Mouse (Mus musculus) embryonic facial prominence, embryonic 14.5 days (tissue): ENCODE measurements around the gene Frs3. TPM values are rescaled to one million over a fixed set of nuclear protein-coding genes. Genes with fewer than 3 reads are reported as not detected.

Experiments
- ATAC-seq: fragments of 200-750 bp; cut with Nextera tagmentation; 2 replicates; pipeline ENCODE4 v1.8.0; 2017; ENCODE audit warnings: low read depth, moderate number of reproducible peaks, moderate TSS enrichment
- DNase-seq: peaks from one replicate; pipeline ENCODE4 v3.0.0-alpha.2; 2015; ENCODE audit warnings: low spot score
- H3K27ac ChIP-seq: fragments of 300-500 bp; sonication (generic); replicated peaks from 2 replicates; pipeline ENCODE4 v1.5.1; 2014; ENCODE audit warnings: low read depth, mild to moderate bottlenecking, low read length, moderate library complexity
- H3K27me3 ChIP-seq: fragments of 300-500 bp; sonication (generic); replicated peaks from 2 replicates; pipeline ENCODE4 v1.6.1; 2014; ENCODE audit warnings: low read length; ENCODE audit not compliant: control insufficient read depth, insufficient read depth
- H3K36me3 ChIP-seq: fragments of 300-500 bp; sonication (generic); 2 replicates; pipeline ENCODE4 v1.6.1; 2014; ENCODE audit warnings: low read length, mixed read lengths; ENCODE audit not compliant: control insufficient read depth, insufficient read depth
- H3K4me1 ChIP-seq: fragments of 300-500 bp; sonication (generic); 2 replicates; pipeline ENCODE4 v1.6.1; 2014; ENCODE audit warnings: antibody characterized with exemption, low read length; ENCODE audit not compliant: control insufficient read depth, insufficient read depth
- H3K4me2 ChIP-seq: fragments of 300-500 bp; sonication (generic); 2 replicates; pipeline ENCODE4 v1.6.1; 2014; ENCODE audit warnings: low read depth, mild to moderate bottlenecking, low read length, moderate library complexity, mixed read lengths
- H3K4me3 ChIP-seq: fragments of 300-500 bp; sonication (generic); 2 replicates; pipeline ENCODE4 v1.5.1; 2014; ENCODE audit warnings: low read depth, mild to moderate bottlenecking, low read length
- H3K9ac ChIP-seq: fragments of 300-500 bp; sonication (generic); 2 replicates; pipeline ENCODE4 v1.6.1; 2014; ENCODE audit warnings: low read depth, mild to moderate bottlenecking, low read length, moderate library complexity, mixed read lengths
- H3K9me3 ChIP-seq: fragments of 300-500 bp; sonication (generic); 2 replicates; pipeline ENCODE4 v1.6.1; 2016; ENCODE audit warnings: low read length; ENCODE audit not compliant: control insufficient read depth
- WGBS: fragments of 180-500 bp; shearing (Covaris S2); extraction: QIAGEN DNeasy Blood & Tissue Kit; methylation state at CpG from one replicate; pipeline ENCODE4 v1.1.7; 2014; 5-methylcytosine and 5-hydroxymethylcytosine counted together
- polyA plus RNA-seq: library from polyadenylated mRNA; unstranded; fragments of >200 nt; fragmentation: Nextera tagmentation; extraction: Ambion mirVana; gene quantifications from 2 replicates; pipeline ENCODE4 v1.2.1, GENCODE M21; 2014

Gene Frs3
- polyA plus RNA-seq, 1 experiment from 2014 or later = 4.0 TPM

- no peak overlapping the region for H3K27ac ChIP-seq
- no peak for DNase-seq
These were observed 42.1 kb downstream of the Frs3 start for GRCm38 (mm10) chr17:47730633-47731575.

GRCm38 (mm10) chr17:47735553-47736100, 46.8 kb downstream of the Frs3 start:
- no peaks in the 10 kb centered on the region for H3K36me3 ChIP-seq
- H3K9ac ChIP-seq = no peak overlapping the region
- H3K4me3 ChIP-seq = no peak overlapping the region
- 68% methylated on average over 14 of the region's 14 CpGs for WGBS
- no peak overlapping the region for H3K27ac ChIP-seq
- DNase-seq = no peak
- no peak for ATAC-seq
- 0 out of 2 replicates have a peak, but pooled peaks cover 13% of the 10 kb centered on the region for H3K4me1 ChIP-seq
- no peaks in the 10 kb centered on the region for H3K9me3 ChIP-seq
- peaks cover 11% of the 10 kb centered on the region; the same call in 1 of the 2 replicates for H3K27me3 ChIP-seq
- no peak overlapping the region for H3K4me2 ChIP-seq

More at GRCm38 (mm10) chr17:47730633-47731575, 42.1 kb downstream of the Frs3 start:
- no peaks in the 10 kb centered on the region for H3K27me3 ChIP-seq
- WGBS = 56% methylated on average over 24 of the region's 24 CpGs
- H3K9me3 ChIP-seq = no peaks in the 10 kb centered on the region
- ATAC-seq = no peak
- no peak overlapping the region for H3K4me3 ChIP-seq
- H3K4me2 ChIP-seq = no peak overlapping the region
- H3K4me1 ChIP-seq = no peaks in the 10 kb centered on the region
- no peaks in the 10 kb centered on the region for H3K36me3 ChIP-seq
- no peak overlapping the region for H3K9ac ChIP-seq

- Histone ChIP-seq H3K9me3 (no peaks in the 10 kb centered on the region), H3K27ac (peak within 1 kb of the TSS; percentile 66), H3K4me2 (peak within 1 kb of the TSS; percentile 95), H3K27me3 (peaks cover 11% of the 10 kb centered on the region; the same call in 1 of the 2 replicates), H3K4me3 (peak within 1 kb of the TSS; percentile 59), H3K9ac (peak within 1 kb of the TSS; percentile 74), H3K36me3 (no peaks in the 10 kb centered on the region), H3K4me1 (0 out of 2 replicates have a peak, but pooled peaks cover 13% of the 10 kb centered on the region)
- WGBS = under 1% methylated on average over 28 of the region's 47 CpGs
- peak; percentile 84 for ATAC-seq
- peak; percentile 95 for DNase-seq
These were observed 48.0 kb downstream of the Frs3 start, which contains the start of gene Tfeb for GRCm38 (mm10) chr17:47736856-47737255. Tfeb (plus strand) TSS chr17:47737030.

DNA sequence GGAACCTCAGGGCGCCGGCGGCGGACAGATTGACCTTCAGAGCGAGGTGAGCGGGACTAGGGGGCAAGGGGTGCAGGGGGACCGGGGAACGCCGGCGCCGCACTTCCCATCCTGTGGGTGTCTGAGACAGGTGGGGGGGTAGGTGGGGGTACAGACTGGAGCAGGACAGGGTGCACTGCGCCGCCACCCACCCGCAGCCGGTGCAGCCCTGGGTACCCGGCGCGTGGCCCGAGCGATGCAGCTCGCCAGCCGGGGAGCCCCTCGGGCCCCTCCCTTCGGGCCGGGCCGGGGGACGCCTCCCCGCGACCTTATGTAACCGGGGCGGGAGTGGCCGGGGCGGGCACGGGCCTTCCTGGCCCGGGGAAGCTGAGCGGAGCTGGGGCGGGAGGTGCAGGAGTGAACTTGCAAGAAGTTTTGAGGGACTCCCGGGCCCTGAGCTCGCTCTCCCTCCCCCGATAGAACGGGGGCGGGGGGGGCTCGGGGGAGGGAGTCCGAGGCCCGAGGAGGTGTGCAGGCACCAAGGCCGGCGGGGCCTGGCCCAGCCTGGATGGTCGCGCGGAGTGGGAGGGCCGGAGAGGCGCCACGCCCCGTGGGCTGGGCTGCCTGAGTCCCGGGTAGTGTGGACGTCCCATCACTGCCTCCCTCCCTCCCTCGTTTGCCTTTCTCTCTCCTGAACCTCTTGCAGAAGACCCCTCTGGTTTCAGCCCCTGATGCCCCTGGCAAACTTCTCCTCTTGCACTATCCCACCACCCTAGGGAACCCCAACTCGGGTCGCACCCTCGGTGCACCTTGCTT, 48.6 kb downstream of the Frs3 start:
- WGBS = 2% methylated on average over 6 of the region's 60 CpGs
- peak; percentile 90 for DNase-seq
- peak overlapping the region; percentile 59 for H3K4me3 ChIP-seq
- H3K27ac ChIP-seq = peak overlapping the region; percentile 66
- H3K9me3 ChIP-seq = no peaks in the 10 kb centered on the region
- H3K9ac ChIP-seq = peak overlapping the region; percentile 74
- H3K4me1 ChIP-seq = 0 out of 2 replicates have a peak, but pooled peaks cover 13% of the 10 kb centered on the region
- peak overlapping the region; percentile 95 for H3K4me2 ChIP-seq
- H3K27me3 ChIP-seq = peaks cover 11% of the 10 kb centered on the region; the same call in 1 of the 2 replicates
- ATAC-seq = peak; percentile 92
- no peaks in the 10 kb centered on the region for H3K36me3 ChIP-seq

GRCm38 (mm10) chr17:47738066-47738878, 49.4 kb downstream of the Frs3 start:
- peak overlapping the region; percentile 95 for H3K4me2 ChIP-seq
- DNase-seq = peak; percentile 42
- no peaks in the 10 kb centered on the region for H3K9me3 ChIP-seq
- H3K27ac ChIP-seq = peak overlapping the region; percentile 66
- ATAC-seq = peak; percentile 39
- H3K4me3 ChIP-seq = peak overlapping the region; percentile 59
- H3K9ac ChIP-seq = peak overlapping the region; percentile 74
- WGBS = 1% methylated on average over 28 of the region's 61 CpGs
- H3K4me1 ChIP-seq = 0 out of 2 replicates have a peak, but pooled peaks cover 13% of the 10 kb centered on the region
- no peaks in the 10 kb centered on the region for H3K36me3 ChIP-seq
- H3K27me3 ChIP-seq = peaks cover 11% of the 10 kb centered on the region; the same call in 1 of the 2 replicates

DNA sequence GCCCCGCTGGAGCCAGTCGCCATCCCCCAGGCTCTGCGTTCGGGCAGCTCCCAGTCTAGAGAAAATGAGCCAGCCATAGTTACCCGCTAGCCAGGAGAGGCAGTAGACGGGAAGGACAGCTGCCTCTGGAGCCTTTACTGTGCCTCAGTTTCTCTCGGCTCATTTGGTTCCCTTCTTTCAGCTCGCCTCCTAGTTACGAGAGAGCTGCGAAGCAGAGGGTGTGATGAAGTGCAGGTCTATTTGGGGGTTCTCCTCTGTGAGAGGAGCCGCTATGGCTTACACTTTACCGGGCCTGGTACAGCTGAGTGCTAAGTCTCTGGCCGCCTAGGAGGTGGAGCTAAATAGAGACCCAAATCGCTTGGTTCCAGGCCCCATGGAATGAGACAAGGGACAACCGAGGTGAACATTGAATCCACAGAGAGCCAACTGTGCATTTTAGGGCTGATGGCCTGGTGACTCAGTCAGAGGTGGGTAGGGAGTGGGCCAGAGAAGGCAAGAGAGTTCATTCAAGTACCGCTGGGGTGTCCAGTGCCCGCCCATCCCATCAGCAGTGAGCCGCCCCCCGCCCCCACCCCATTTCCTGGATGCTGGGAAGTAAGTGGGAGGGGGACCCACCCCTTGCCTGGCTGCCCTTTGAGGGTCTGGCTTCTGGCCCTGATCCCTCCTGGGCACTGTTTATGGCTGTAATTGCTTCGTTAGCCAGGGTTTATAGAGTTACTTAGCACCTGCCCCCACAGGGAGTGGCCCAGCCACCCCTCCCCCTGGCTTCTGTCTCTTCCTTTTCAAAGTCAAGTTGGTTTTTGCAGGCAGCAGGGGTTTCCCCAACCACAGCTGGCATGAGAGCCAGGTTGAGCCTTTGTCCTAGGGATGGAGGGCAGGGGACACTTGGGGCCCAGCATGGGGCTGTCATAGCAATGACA, 50.3 kb downstream of the Frs3 start:
- Histone ChIP-seq H3K27me3 (peaks cover 11% of the 10 kb centered on the region; the same call in 1 of the 2 replicates), H3K4me2 (peak overlapping the region; percentile 95), H3K4me1 (0 out of 2 replicates have a peak, but pooled peaks cover 13% of the 10 kb centered on the region), H3K9me3 (no peaks in the 10 kb centered on the region), H3K36me3 (no peaks in the 10 kb centered on the region), H3K27ac (peak overlapping the region; percentile 66), H3K4me3 (peak overlapping the region; percentile 59), H3K9ac (peak overlapping the region; percentile 74)
- WGBS = 8% methylated on average over 15 of the region's 20 CpGs
- DNase-seq = peak; percentile 51
- no peak for ATAC-seq

DNA sequence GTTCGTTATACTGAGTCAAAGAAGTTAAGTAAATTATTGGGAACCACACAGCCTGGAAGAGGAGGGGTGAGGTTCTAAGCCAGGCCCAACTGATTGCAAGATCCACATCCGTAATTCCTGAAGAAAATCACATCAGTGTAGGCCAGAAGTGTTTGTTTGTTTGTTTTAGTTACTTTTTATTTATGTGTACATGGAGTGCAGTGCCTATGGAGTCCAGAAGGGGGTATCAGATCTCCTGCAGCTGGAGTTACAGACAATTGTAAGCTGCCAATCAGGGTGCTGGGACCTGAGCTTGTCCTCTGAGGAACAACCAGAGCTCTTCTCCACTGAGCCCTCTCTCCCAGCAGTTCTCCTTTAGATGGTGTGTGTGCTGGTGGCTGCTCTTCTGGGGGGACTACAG, 51.4 kb downstream of the Frs3 start:
- Histone ChIP-seq H3K4me3 (no peak overlapping the region), H3K4me1 (0 out of 2 replicates have a peak, but pooled peaks cover 13% of the 10 kb centered on the region), H3K9me3 (peaks cover 6% of the 10 kb centered on the region), H3K36me3 (no peaks in the 10 kb centered on the region), H3K27me3 (peaks cover 11% of the 10 kb centered on the region; the same call in 1 of the 2 replicates), H3K4me2 (no peak overlapping the region), H3K27ac (no peak overlapping the region), H3K9ac (no peak overlapping the region)
- ATAC-seq (no peak), DNase-seq (no peak)
- 65% methylated on average over 2 of the region's 2 CpGs for WGBS
